Mouse (Mus musculus) erythroblast, embryonic 14.5 days (primary cell): ENCODE measurements around the gene Mbtd1.

ENCODE experiments used
- GATA1 ChIP-seq: IDR thresholded peaks from 2 replicates; pipeline ENCODE4 v1.6.1; 2012; ENCODE audit warnings: low read length, inconsistent platforms, mixed read lengths
- TAL1 ChIP-seq: IDR thresholded peaks from 3 replicates; pipeline ENCODE4 v1.6.1; 2012; ENCODE audit warnings: low read length, inconsistent platforms, mixed read lengths

DNA sequence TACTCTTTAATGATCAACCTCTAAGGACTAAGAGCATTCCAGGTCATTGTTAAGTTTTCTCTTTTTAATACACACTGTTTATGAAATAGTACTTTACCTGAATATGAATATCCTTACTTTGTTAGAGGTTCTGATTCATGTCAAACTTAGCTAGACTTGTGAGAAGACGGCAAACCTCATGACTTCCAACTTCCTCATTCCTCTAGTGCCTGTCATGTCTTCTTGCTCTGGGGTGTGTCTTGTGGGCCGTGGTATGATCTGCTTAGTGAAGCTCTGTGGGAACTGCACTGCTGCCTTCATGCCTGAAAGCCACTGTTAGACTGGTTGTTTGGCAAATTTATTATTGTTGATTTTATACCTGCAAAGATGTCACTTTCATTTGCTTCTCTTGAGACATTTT lies 55.3 kb downstream of the Mbtd1 start:
- TF ChIP-seq GATA1 = no peak
- no peak for TF ChIP-seq TAL1
